Mouse (Mus musculus) c-Kit-positive CD71-positive TER-119-negative erythroid progenitor cells, embryonic 14.5 days (primary cell): Measurements from ENCODE around the gene Olfr102.
A peak's percentile ranks its signal among the peaks of the same experiment; 100 is the strongest.

Source experiments
- DNase-seq: peaks from one replicate; pipeline ENCODE4 v3.0.0-alpha.2; 2013; ENCODE audit warnings: low read depth

Olfr102 gene

GRCm38 (mm10) chr17:37316954-37317353 is at the start of gene Olfr102:
Gene Olfr102 (minus strand): TSS chr17:37317054.
- DNase-seq, result no peak

DNA sequence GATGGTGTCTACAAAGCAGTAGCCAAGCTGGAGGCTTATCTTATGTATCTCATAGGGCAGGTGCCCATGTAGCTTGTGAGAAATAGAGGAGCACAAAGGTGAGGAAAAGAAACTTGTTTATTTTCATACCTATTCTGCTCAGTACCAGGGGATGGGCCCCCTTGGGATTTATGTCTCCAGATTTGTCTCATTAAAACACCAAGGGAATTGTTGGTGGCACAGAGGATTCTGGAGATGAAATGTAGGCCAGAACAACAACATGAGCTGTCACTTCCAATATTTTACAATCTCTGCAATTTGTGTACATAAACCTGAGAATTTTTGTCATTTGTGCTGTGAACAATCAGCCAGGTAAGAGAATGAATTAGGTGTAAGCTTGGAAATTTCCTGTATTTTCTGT is 42.4 kb upstream of the Olfr102 start, which contains the start of gene Olfr104-ps:
TSS of gene Olfr104-ps (plus strand) at position 301 of the 400 bp plus-strand sequence.
- DNase-seq, result no peak

DNA sequence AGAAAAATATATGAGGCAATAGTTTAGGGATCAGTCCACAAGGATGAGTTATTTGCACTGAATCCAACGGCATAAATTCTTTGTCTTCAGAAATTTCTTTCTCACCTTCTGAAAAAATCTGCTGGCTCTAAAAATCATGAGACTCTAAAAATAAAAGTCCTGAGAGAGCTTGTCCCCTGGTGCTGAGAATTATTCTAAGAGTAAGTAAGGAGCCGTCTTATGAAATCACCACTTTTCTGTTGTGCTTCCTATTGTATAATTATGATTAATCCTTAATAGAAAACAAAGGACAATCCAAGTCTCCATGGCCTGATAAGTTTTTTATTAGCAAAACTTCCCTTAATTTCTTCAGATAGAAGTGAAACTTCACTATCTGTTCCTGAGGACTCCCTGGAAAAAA is 22.7 kb upstream of the Olfr102 start, which contains the start of gene Olfr103:
TSS of gene Olfr103 (minus strand) at position 101 of the 400 bp plus-strand sequence.
- no peak for DNase-seq

DNA sequence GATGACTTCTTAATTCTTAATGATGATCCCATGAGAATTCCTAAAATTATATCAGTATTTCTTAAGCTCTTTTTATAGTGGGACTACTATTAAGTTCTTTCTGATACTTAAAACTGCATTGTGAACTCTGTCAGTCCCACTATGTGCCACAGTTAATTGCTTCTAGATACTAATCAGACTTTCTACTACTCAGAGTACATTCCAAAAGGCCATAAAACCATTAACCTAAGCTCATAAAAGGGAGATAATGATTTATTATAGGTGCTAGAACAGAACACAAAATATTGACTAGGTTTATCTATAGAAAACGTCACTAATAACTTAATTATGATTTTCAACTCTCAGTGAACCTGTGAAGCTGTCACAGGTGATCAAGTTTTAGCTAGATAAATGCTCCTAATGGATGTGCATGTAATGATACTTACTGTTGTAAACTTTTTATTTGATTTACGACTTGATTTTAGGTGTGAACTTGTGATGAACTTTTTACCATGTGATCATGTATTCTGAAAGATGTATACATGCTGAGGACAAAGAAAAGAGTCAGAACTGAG is 6.6 kb downstream of the Olfr102 start:
- DNase-seq, result no peak

DNA sequence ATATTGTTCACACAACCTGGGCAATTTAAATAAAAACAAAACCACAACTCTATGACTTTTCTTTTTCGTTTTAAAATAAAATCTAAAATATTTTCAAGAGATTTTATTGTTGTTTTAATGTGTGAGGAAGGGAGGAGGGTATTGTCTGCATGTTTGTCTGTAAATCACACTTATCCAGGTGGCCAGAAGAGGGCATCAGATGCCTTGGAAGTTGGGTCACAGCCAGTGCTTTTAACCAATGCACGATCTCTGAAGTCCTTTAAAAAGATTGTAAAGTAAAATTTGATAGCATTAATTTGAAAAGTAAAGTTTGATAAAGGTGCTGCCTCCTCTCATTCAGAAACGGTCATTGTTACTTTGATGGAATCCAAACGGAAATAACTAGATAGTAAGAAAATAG is 8.4 kb downstream of the Olfr102 start:
- no peak for DNase-seq

DNA sequence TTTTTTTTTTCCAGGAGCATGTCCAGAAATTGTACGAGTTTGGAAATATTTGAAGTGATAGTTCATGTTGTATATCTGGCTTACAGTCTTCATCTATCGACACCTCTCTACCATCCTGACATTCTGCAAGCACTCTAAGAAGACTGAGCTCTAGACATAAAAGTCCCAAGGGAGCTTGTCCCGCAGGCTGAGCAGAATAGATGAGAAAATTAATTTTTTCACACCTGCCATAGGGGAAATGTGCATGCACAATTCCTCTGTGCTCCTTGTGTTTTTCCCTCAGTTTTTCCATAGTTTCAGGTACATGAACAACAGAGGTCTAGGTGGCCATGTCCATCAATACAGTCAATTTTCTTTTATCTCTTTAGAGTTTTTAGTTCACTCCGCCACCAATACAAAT is 12.6 kb downstream of the Olfr102 start, which contains the start of gene Olfr101:
TSS of gene Olfr101 (minus strand) at position 101 of the 400 bp plus-strand sequence.
- no peak for DNase-seq

- no peak for DNase-seq
Measured at GRCm38 (mm10) chr17:37283360-37283759, 33.5 kb downstream of the Olfr102 start, which contains the start of gene Olfr99. Gene Olfr99 (minus strand): TSS chr17:37283460.

- DNase-seq, result no peak
Measured at GRCm38 (mm10) chr17:37280331-37280730, 36.5 kb downstream of the Olfr102 start.

DNA sequence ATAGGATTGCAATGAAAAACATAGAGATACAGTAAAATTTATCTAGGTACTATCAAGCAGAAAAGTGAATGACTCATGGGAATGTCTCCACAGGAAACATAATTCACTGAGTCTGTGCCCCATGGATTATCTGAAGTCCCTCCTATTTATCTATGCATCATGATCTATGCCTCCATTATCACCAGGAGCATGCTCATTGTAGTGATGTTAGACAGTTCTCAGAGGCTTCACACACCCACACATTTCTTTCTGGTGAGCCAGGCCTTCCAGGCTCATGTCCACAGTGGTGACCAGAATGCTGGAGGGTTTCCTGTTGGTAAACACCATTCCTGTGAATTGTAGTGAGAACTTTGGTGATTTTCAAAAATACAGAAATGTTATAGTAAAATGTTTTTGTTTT is 40.3 kb downstream of the Olfr102 start:
- DNase-seq, result no peak

DNA sequence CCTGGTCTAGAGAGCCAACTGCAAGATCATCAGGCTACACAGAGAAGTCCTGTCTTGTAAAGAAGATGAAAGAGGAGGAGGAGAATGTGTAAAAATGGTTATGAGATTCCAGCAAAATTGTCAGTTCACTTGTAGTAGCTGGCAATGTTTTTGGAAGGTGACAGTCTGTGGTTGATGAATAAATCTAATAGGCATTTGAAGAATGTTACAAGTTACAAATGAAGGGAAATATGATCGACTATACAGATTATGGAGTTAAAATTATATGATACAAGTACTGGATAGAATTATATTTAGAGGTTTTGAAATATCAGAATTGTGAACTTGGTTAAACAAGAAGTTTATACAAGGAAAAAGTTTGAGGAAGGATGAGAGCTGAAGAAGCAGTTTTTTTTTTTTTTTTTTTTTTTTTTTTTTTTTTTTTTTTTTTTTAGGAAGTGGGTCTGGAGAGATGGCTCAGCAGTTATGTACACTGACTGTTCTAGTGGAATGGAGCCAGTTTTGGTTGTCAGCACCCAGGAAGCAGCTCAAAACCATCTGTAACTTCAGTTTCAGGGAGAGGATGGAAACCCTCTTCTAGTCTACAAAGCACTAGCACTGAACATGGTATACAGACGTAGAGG is 41.1 kb downstream of the Olfr102 start:
- no peak for DNase-seq

- no peak for DNase-seq
Measured at GRCm38 (mm10) chr17:37270702-37271092, 46.2 kb downstream of the Olfr102 start.

DNA sequence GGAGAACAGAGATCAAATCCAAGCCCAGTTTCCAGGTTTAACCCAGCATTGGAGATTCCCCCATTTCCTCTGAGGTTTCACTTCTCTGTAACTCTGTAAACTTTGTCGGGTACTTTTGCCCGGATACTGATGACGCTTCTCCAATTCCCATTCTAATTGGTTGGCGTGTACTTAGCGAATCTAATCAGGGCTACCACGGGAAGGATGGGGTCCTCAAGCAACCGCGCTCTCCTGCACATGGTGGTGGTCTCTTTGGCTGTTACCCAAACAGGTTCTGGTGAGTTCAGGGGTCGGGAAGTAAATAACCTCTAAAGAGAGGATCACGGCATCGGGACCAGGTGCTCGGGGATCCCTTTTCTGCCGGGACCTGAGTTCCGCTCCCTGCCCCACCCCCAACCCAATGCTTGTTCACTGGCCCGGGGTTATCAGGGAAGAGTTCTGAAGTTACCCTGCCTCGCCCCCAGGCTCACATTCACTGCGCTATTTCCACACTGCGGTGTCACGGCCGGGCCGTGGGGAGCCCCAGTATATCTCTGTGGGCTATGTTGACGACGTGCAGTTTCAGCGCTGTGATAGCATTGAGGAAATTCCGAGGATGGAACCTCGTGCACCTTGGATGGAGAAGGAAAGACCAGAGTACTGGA is 46.7 kb downstream of the Olfr102 start, which contains the start of gene H2-M3:
TSS of gene H2-M3 (plus strand) at position 163 of the 644 bp plus-strand sequence.
- peak; percentile 76 for DNase-seq

DNA sequence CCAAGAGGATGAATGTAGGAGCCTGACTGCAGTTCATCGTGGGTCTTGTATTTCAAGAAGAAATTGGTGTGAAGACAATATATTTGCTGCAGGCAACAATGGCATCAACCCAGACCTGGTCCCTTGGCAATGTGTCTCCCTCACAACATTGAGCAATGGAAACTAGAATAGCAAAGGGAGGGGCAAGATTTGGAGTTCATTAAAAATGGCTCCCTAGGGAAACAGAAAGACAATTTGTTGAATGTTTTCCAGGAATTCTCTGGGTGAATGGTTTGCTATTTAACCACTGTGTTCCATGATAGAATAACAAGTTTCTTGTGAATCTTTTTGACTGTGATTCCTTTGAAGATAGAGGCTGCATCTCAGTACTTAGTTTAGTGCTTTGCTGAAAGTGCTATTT is 53.2 kb downstream of the Olfr102 start, which contains the start of gene Olfr98:
TSS of gene Olfr98 (minus strand) at position 124 of the 400 bp plus-strand sequence.
- no peak for DNase-seq
